Mouse (Mus musculus): ENCODE results near the gene Hist1h3h. TPM values are rescaled to one million over a fixed set of nuclear protein-coding genes. Genes with fewer than 3 reads are reported as not detected.
"Not testable (repeated sequence)": the region's sequence is repeated elsewhere in the genome, so short reads cannot be mapped to it uniquely, and the experiment has no call there.

Hist1h3h gene
- 3.2 and 5.6 TPM in 2 replicates for polyA plus RNA-seq (2015; fragmentation: Nextera tagmentation; extraction: Ambion mirVana)

DNA sequence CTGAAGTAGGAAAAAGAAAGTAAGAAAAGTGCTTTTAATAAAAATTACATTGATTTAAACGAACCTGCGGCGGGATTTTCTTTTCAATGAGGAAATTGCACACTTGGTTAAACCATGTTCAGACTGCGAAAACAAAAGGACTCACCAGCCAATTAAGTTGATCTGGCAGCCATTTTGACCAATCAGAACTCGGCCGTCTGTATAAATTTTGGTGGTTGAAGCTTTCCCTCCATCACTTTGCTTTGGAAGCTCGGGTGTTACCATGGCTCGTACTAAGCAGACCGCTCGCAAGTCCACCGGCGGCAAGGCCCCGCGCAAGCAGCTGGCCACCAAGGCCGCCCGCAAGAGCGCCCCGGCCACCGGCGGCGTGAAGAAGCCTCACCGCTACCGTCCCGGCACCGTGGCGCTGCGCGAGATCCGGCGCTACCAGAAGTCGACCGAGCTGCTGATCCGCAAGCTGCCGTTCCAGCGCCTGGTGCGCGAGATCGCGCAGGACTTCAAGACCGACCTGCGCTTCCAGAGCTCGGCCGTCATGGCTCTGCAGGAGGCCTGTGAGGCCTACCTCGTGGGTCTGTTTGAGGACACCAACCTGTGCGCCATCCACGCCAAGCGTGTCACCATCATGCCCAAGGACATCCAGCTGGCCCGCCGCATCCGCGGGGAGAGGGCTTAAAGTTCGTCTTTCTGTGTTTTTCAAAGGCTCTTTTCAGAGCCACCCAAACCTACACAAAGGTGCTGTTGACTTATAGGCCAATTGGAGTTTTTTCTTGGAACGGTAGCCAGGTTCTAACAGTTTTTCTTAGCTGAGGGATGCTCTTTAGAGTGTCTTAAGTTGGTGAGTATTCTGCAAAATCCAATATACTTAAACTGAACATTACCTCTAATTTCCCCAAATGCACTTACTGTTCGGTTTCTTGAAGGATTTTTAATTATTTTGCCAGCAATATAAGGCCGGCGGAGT lies at the start of gene Hist1h3h:
Gene Hist1h3h, plus strand, starts transcription at position 263 of the 961 bp plus-strand sequence.
- H3K27me3 ChIP-seq (replicated peaks); H3K36me3 ChIP-seq; H3K9me3 ChIP-seq (replicated peaks): not testable (repeated sequence)
- peak; percentile 53; the same call in 1 of the 2 replicates for ATAC-seq (ENCODE audit: low FRiP score)
- WGBS = under 1% methylated on average over 30 of the region's 56 CpGs
- Histone ChIP-seq H3K4me2 (peak within 1 kb of the TSS; percentile 86), H3K27ac (replicated peaks) (peak within 1 kb of the TSS; percentile 90), H3K4me3 (replicated peaks) (peak within 1 kb of the TSS; percentile 42), H3K4me1 (peaks cover 36% of the 10 kb centered on the region), H3K9ac (replicated peaks) (peak within 1 kb of the TSS; percentile 55)

DNA sequence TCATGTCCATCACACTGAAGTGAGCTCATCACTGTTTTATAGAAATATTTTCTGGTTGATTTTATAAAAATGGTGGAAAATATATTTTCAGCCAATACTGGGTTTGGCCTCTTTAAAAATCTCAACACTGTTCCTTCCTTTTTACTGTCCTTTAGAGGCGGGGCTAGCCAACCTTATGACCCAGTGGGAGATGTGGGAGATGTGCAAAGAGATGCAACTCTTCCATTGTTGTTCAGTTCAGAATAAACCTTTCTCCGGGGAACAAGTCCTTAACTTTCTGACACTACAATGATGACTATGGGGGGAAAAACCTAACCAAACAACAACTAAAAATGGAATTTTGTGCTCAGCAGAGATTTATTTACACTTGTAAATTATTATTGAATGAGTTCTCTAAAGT lies 40.2 kb upstream of the Hist1h3h start, which contains the start of gene Olfr1360:
Gene Olfr1360, minus strand, starts transcription at position 101 of the 400 bp plus-strand sequence.
- Histone ChIP-seq H3K4me1 (no peaks in the 10 kb centered on the region), H3K9ac (replicated peaks) (no peak within 1 kb of the TSS), H3K9me3 (replicated peaks) (no peaks in the 10 kb centered on the region), H3K36me3 (no peaks in the 10 kb centered on the region), H3K4me2 (no peak within 1 kb of the TSS), H3K27ac (replicated peaks) (no peak within 1 kb of the TSS), H3K27me3 (replicated peaks) (no peaks in the 10 kb centered on the region), H3K4me3 (replicated peaks) (no peak within 1 kb of the TSS)
- WGBS = 81% methylated on average over 2 of the region's 2 CpGs
- ATAC-seq (ENCODE audit: low FRiP score) = no peak

DNA sequence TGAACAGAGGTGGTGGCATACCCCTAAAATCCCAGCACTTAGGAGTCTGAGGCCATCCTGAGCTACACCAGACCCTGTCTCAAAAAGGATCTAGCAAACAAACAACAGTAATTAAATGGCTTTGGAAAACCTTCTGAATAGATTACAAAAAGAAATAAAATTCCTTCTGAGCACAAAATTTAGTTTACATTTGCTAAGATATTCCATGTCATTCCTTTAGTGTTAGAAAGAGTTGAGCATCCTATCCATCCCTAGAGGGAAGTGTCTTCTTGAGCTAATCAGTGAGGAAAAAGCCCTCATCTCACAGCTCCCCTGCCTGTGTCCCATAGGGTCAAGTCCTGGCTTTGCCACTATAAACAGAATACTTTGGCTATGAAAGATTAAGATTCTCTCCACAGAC lies 19.6 kb upstream of the Hist1h3h start, which contains the start of gene Olfr1359:
Gene Olfr1359, plus strand, starts transcription at position 301 of the 400 bp plus-strand sequence.
- Histone ChIP-seq H3K9ac (replicated peaks) (no peak within 1 kb of the TSS), H3K4me2 (no peak within 1 kb of the TSS), H3K27ac (replicated peaks) (no peak within 1 kb of the TSS), H3K4me3 (replicated peaks) (no peak within 1 kb of the TSS), H3K9me3 (replicated peaks) (no peaks in the 10 kb centered on the region), H3K36me3 (no peaks in the 10 kb centered on the region), H3K4me1 (no peaks in the 10 kb centered on the region), H3K27me3 (replicated peaks) (no peaks in the 10 kb centered on the region)
- ATAC-seq (ENCODE audit: low FRiP score) = no peak

DNA sequence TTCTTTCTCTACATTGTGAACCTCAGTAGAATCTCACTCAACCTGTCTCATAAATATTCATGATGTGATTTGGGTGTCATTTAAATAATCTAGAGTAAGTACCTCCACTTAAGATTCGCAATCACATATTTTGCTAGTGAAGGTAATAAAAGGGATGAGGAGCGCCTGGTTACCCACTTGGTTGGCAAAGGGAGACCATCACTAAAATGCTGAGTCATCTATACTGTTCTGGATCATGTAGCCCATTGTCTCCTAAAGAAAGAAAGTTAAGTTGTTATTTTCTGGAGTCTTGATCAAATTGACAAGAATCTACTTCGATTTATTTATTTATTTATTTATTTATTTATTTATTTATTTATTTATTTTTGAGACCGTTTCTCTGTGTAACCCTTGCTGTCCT lies 10.8 kb upstream of the Hist1h3h start:
- H3K36me3 ChIP-seq = no peaks in the 10 kb centered on the region
- no peak for ATAC-seq (ENCODE audit: low FRiP score)
- H3K4me3 ChIP-seq (replicated peaks) = no peak overlapping the region
- no peaks in the 10 kb centered on the region for H3K9me3 ChIP-seq (replicated peaks)
- 73% methylated on average over 4 of the region's 4 CpGs for WGBS
- no peaks in the 10 kb centered on the region for H3K27me3 ChIP-seq (replicated peaks)
- no peaks in the 10 kb centered on the region for H3K4me1 ChIP-seq
- H3K9ac ChIP-seq (replicated peaks) = no peak overlapping the region
- no peak overlapping the region for H3K27ac ChIP-seq (replicated peaks)
- no peak overlapping the region for H3K4me2 ChIP-seq

DNA sequence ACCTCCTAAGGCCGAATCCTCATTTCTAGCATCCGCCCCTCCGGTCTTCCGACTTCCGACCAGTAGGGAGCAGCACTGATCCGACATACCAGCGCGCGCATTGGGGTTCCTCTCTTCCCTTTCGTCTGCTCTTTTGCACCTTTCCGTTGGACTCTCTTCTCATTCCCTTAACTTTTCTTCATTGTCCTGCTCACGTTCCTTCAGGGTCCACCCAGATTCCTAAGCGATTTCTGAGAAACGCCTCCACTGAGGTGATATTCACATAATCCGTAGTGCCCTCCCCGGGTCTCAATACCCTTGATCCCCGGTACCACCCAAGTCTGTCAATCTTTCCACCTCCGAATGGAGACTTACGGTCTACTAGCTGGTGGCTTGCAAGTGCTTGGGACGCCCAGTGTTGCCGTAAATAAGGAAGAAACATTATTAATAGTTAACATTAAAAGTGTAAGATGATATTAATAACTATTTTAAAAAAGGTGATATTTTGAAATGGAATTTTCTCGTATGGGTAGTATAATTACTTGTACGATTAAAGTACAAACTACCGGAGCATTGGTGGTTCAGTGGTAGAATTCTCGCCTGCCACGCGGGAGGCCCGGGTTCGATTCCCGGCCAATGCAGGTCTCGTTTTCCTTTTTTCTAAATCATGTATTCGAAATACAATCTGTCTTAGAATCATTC lies 7.3 kb upstream of the Hist1h3h start:
- H3K4me1 ChIP-seq = peaks cover 4% of the 10 kb centered on the region
- H3K27me3 ChIP-seq (replicated peaks) = no peaks in the 10 kb centered on the region
- under 1% methylated on average over 32 of the region's 32 CpGs for WGBS

DNA sequence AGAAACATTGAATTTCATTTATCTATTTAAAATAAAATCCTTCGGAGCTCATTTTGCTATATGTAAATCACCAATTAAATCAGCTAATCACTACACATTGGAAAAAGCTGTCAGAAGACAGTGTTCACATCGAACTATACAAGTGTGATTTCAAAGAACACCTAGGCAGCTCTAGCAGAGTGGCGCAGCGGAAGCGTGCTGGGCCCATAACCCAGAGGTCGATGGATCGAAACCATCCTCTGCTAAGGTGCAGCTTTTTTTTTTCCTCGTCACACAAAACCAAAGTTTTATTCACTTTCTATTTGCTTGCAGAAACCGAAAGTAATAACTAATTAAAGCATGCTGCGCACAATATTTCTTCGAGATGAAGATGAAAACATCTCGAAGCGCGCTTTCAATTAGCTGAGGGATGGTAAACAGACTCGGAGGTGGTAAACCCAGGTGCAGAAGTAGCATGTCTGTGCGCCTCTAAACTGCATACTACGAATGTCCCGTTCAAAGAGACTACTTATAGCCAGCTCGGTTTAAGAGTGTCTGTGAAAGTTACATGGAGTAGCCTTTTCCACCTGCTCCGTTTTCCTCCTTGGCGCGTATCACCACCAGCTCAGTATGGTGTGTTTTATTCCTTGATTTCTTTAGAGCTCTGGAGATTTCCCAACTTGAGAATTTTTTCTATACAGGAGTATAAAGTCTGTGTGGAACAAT lies 6.5 kb upstream of the Hist1h3h start:
- Histone ChIP-seq H3K4me3 (replicated peaks) (peak overlapping the region; percentile 68), H3K4me1 (peaks cover 9% of the 10 kb centered on the region), H3K9ac (replicated peaks) (peak overlapping the region; percentile 40), H3K27me3 (replicated peaks) (no peaks in the 10 kb centered on the region), H3K36me3 (no peaks in the 10 kb centered on the region), H3K27ac (replicated peaks) (no peak overlapping the region), H3K9me3 (replicated peaks) (no peaks in the 10 kb centered on the region), H3K4me2 (peak overlapping the region; percentile 72)
- ATAC-seq (ENCODE audit: low FRiP score) = peak; percentile 91
- WGBS = 2% methylated on average over 22 of the region's 22 CpGs

More for the DNA sequence above, 7.3 kb upstream of the Hist1h3h start:
- ATAC-seq (ENCODE audit: low FRiP score) = peak; percentile 93
- Histone ChIP-seq H3K4me2 (peak overlapping the region; percentile 72), H3K9me3 (replicated peaks) (no peaks in the 10 kb centered on the region), H3K27ac (replicated peaks) (peak overlapping the region; percentile 88), H3K9ac (replicated peaks) (peak overlapping the region; percentile 64), H3K36me3 (no peaks in the 10 kb centered on the region), H3K4me3 (replicated peaks) (peak overlapping the region; percentile 68)

DNA sequence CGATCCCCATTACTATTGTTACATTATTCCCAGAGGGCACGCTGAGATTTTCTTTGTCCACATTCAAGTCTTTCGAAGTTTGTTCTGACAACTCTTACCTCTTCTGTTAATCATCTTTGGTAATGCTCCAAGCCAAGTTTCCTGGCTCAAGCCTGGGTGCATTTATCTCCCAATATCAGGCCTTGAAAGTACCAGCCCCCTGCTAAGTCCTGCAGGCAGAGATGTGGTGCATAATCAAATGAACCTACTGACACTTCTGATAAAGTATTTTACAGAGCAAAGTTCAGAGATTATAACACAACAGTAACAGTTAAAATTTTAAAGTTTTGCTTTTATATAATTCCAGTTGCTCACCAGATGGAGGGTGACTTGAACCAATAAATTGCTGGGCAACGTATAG lies 5.8 kb upstream of the Hist1h3h start:
- Histone ChIP-seq H3K4me3 (replicated peaks) (peak overlapping the region; percentile 68), H3K4me1 (peaks cover 10% of the 10 kb centered on the region), H3K9me3 (replicated peaks) (no peaks in the 10 kb centered on the region), H3K27ac (replicated peaks) (no peak overlapping the region), H3K9ac (replicated peaks) (no peak overlapping the region), H3K36me3 (no peaks in the 10 kb centered on the region), H3K27me3 (replicated peaks) (no peaks in the 10 kb centered on the region), H3K4me2 (peak overlapping the region; percentile 72)
- no peak for ATAC-seq (ENCODE audit: low FRiP score)
- 28% methylated on average over 4 of the region's 4 CpGs for WGBS

DNA sequence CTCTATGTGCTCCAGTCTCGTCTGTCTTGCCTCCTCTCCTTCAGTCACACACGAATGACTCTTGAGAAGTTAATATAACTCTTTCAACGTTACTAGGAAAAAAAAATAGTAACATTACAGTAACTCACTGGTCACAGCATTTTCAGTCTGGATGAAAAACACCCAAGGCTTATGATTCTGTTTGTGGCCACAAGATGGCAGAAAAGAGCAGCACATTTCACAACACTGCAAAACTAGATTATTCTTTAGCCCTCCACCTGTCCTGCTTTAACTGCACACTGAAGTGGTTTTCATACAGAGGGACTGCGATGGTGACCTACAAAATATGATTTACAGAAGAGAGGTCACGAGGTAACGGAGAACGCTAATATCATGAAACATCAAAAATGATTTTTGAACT lies 2.7 kb upstream of the Hist1h3h start:
- peak overlapping the region; percentile 90; the same call in 1 of the 2 replicates for H3K27ac ChIP-seq (replicated peaks)
- whole genome bisulfite sequencing = under 1% methylated on average over 7 of the region's 7 CpGs
- H3K4me1 ChIP-seq = peaks cover 26% of the 10 kb centered on the region
- H3K9ac ChIP-seq (replicated peaks) = peak overlapping the region; percentile 50
- ATAC-seq (ENCODE audit: low FRiP score) = no peak
- no peaks in the 10 kb centered on the region for H3K9me3 ChIP-seq (replicated peaks)
- no peaks in the 10 kb centered on the region for H3K27me3 ChIP-seq (replicated peaks)
- H3K4me3 ChIP-seq (replicated peaks) = peak overlapping the region; percentile 42
- H3K36me3 ChIP-seq = no peaks in the 10 kb centered on the region
- H3K4me2 ChIP-seq = peak overlapping the region; percentile 86

DNA sequence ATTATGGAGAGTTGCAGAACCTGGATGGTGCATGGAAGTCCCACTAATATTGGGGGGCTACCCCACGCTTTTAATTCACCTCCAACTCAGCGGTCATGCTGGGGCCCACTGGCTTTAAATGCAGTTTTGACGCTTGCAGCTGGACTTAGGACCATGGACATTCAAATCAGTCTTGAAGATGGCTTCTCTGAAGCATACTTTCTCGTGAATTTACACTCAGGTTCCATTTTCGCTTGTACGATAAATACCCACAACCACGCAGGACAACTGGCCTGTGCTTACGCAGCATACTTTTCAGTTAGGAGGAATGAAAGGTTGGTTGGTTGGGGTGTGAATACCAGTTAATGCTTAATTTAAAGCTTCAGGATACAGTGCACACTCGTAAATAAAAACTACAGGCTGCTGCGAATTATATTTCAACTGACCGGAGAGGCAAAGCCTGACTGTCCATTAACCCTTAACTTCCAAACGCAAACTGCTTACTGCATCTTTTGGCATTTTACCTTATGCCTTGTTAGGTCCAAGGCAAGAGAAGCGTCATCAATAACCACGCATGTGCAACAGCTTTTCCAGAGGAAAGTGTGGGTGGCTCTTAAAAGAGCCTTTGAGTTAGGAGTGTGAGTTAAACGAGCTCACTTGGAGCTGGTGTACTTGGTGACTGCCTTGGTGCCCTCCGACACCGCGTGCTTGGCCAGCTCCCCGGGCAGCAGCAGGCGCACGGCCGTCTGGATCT lies 2.2 kb upstream of the Hist1h3h start:
- no peaks in the 10 kb centered on the region for H3K27me3 ChIP-seq (replicated peaks)
- peaks cover 26% of the 10 kb centered on the region for H3K4me1 ChIP-seq
- peak overlapping the region; percentile 86 for H3K4me2 ChIP-seq
- H3K27ac ChIP-seq (replicated peaks) = peak overlapping the region; percentile 90
- H3K9ac ChIP-seq (replicated peaks) = peak overlapping the region; percentile 50
- under 1% methylated on average over 22 of the region's 22 CpGs for WGBS
- H3K9me3 ChIP-seq (replicated peaks) = no peaks in the 10 kb centered on the region
- no peak for ATAC-seq (ENCODE audit: low FRiP score)
- H3K36me3 ChIP-seq = no peaks in the 10 kb centered on the region
- peak overlapping the region; percentile 42 for H3K4me3 ChIP-seq (replicated peaks)

DNA sequence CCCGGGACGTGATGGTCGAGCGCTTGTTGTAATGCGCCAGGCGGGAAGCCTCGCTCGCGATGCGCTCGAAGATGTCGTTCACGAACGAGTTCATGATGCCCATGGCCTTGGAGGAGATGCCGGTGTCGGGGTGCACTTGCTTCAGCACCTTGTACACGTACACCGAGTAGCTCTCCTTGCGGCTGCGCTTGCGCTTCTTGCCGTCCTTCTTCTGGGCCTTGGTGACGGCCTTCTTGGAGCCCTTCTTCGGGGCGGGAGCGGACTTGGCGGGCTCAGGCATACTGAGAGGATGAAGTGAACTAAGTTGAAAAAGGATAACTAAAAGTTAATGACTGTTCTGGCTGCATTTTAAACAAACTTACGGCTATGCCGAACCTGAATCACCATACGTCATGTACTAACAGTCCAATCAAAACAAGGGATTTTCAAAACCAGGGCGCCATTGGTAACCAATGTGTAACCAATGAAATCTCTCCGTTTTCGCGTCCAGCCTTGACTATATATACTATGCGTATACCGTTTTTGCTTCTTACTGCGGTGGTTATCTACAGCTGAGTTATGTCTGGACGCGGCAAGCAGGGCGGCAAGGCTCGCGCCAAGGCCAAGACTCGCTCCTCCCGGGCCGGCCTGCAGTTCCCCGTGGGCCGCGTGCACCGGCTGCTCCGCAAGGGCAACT lies 1.5 kb upstream of the Hist1h3h start, which contains the start of the genes Hist1h2bl and Hist1h2ai:
Gene Hist1h2bl, minus strand, starts transcription at position 280 of the 676 bp plus-strand sequence.
Gene Hist1h2ai, plus strand, starts transcription at position 559 of the 676 bp plus-strand sequence.
- Histone ChIP-seq H3K9ac (replicated peaks) (peak within 1 kb of the TSS; percentile 55), H3K27ac (replicated peaks) (peak within 1 kb of the TSS; percentile 90), H3K4me1 (peaks cover 29% of the 10 kb centered on the region), H3K4me2 (peak within 1 kb of the TSS; percentile 86), H3K4me3 (replicated peaks) (peak within 1 kb of the TSS; percentile 42)
- H3K27me3 ChIP-seq (replicated peaks); H3K9me3 ChIP-seq (replicated peaks); H3K36me3 ChIP-seq: not testable (repeated sequence)
- WGBS = under 1% methylated on average over 33 of the region's 50 CpGs
- peak; percentile 95 for ATAC-seq (ENCODE audit: low FRiP score)
